Mouse (Mus musculus) cerebellum, adult (tissue): ENCODE results near the gene Ly86.
A peak's percentile ranks its signal among the peaks of the same experiment; 100 is the strongest.

Experiments
- ATAC-seq: cut with Nextera tagmentation; 2 replicates; pipeline ENCODE4 v1.9.2; 2017; ENCODE audit warnings: mild to moderate bottlenecking, moderate library complexity, mixed read lengths; ENCODE audit not compliant: insufficient number of reproducible peaks, low FRiP score, low TSS enrichment

Gene Ly86

GRCm38 (mm10) chr13:37349051-37349450 is 4.0 kb downstream of the Ly86 start:
- ATAC-seq, result no peak

GRCm38 (mm10) chr13:37353016-37353415 is 8.0 kb downstream of the Ly86 start:
- no peak for ATAC-seq

- ATAC-seq, result no peak
Observed at GRCm38 (mm10) chr13:37353868-37354267, 8.9 kb downstream of the Ly86 start.

- no peak for ATAC-seq
Observed at GRCm38 (mm10) chr13:37354432-37354831, 9.4 kb downstream of the Ly86 start.

- no peak for ATAC-seq
Observed at GRCm38 (mm10) chr13:37355642-37356331, 10.8 kb downstream of the Ly86 start.

- ATAC-seq, result no peak
Observed at GRCm38 (mm10) chr13:37356549-37356948, 11.5 kb downstream of the Ly86 start.

- no peak for ATAC-seq
Observed at GRCm38 (mm10) chr13:37358112-37358511, 13.1 kb downstream of the Ly86 start.

GRCm38 (mm10) chr13:37361249-37361648 is 16.2 kb downstream of the Ly86 start:
- no peak for ATAC-seq

GRCm38 (mm10) chr13:37364351-37364750 is 19.3 kb downstream of the Ly86 start:
- no peak for ATAC-seq

GRCm38 (mm10) chr13:37376411-37376810 is 31.4 kb downstream of the Ly86 start:
- ATAC-seq, result no peak

GRCm38 (mm10) chr13:37388222-37389202 is 43.5 kb downstream of the Ly86 start:
- peak; percentile 52; the same call in 1 of the 2 replicates for ATAC-seq

- no peak for ATAC-seq
Observed at GRCm38 (mm10) chr13:37389296-37389695, 44.3 kb downstream of the Ly86 start.

GRCm38 (mm10) chr13:37398791-37399190 is 53.8 kb downstream of the Ly86 start:
- ATAC-seq, result no peak

- no peak for ATAC-seq
Observed at GRCm38 (mm10) chr13:37399340-37399739, 54.3 kb downstream of the Ly86 start.

GRCm38 (mm10) chr13:37402421-37402820 is 57.4 kb downstream of the Ly86 start:
- no peak for ATAC-seq

- ATAC-seq, result no peak
Observed at GRCm38 (mm10) chr13:37403708-37404107, 58.7 kb downstream of the Ly86 start.

- no peak for ATAC-seq
Observed at GRCm38 (mm10) chr13:37415696-37416095, 70.7 kb downstream of the Ly86 start.

- ATAC-seq, result no peak
Observed at GRCm38 (mm10) chr13:37423416-37423815, 78.4 kb downstream of the Ly86 start.

GRCm38 (mm10) chr13:37424904-37425303 is 79.9 kb downstream of the Ly86 start:
- no peak for ATAC-seq

- no peak for ATAC-seq
Observed at GRCm38 (mm10) chr13:37425406-37425805, 80.4 kb downstream of the Ly86 start.

- no peak for ATAC-seq
Observed at GRCm38 (mm10) chr13:37426578-37427336, 81.7 kb downstream of the Ly86 start.
